Mouse (Mus musculus) ES-Bruce4 (cell line): Measurements from ENCODE around the gene Rpp25l. TPM values are rescaled to one million over a fixed set of nuclear protein-coding genes. Genes with fewer than 3 reads are reported as not detected.
"Not testable (repeated sequence)": the region's sequence is repeated elsewhere in the genome, so short reads cannot be mapped to it uniquely, and the experiment has no call there.

ENCODE experiments used
- H3K27ac ChIP-seq: 2 replicates; pipeline ENCODE4 v1.5.1; 2012; ENCODE audit warnings: low read length, inconsistent platforms; ENCODE audit not compliant: insufficient read depth
- H3K27me3 ChIP-seq: 2 replicates; pipeline ENCODE4 v1.6.1; 2012; ENCODE audit warnings: mild to moderate bottlenecking, low read length, inconsistent platforms; ENCODE audit not compliant: control insufficient read depth, poor library complexity, insufficient read depth, severe bottlenecking
- H3K36me3 ChIP-seq: 2 replicates; pipeline ENCODE4 v1.6.1; 2012; ENCODE audit warnings: inconsistent platforms, mild to moderate bottlenecking, low read length, moderate library complexity; ENCODE audit not compliant: control insufficient read depth, poor library complexity, insufficient read depth, severe bottlenecking
- H3K4me1 ChIP-seq: one replicate; pipeline ENCODE4 v1.8.1; 2011; ENCODE audit warnings: low read length; ENCODE audit not compliant: control insufficient read depth, insufficient read depth
- H3K4me3 ChIP-seq: 2 replicates; pipeline ENCODE4 v1.5.1; 2011; ENCODE audit warnings: low read depth, mild to moderate bottlenecking, low read length
- H3K9ac ChIP-seq: 2 replicates; pipeline ENCODE4 v1.6.1; 2012; ENCODE audit warnings: low read depth, mild to moderate bottlenecking, inconsistent platforms; ENCODE audit not compliant: poor library complexity, severe bottlenecking
- H3K9me3 ChIP-seq: replicated peaks from 2 replicates; pipeline ENCODE4 v1.6.1; 2012; ENCODE audit warnings: mild to moderate bottlenecking, low read length, inconsistent platforms; ENCODE audit not compliant: control insufficient read depth, poor library complexity, insufficient read depth, severe bottlenecking
- CTCF ChIP-seq: IDR thresholded peaks from one replicate; pipeline ENCODE4 v1.8.1; 2011; ENCODE audit warnings: low read depth, low read length
- EP300 ChIP-seq: IDR thresholded peaks from 2 replicates; pipeline ENCODE4 v1.6.1; 2011; ENCODE audit warnings: low read depth, low read length; ENCODE audit not compliant: insufficient read depth
- POLR2A ChIP-seq: IDR thresholded peaks from one replicate; pipeline ENCODE4 v1.8.1; 2011; ENCODE audit warnings: low read length; ENCODE audit not compliant: insufficient read depth
- polyA plus RNA-seq: library from polyadenylated mRNA; stranded (reverse); fragments of >200 nt; gene quantifications from 2 replicates; pipeline ENCODE4 v1.2.4, GENCODE M21; 2011; ENCODE audit warnings: low read depth; ENCODE audit not compliant: missing spikeins, insufficient read depth, insufficient read length

Gene Rpp25l
- polyA plus RNA-seq, 1 experiment = 23.8 TPM

DNA sequence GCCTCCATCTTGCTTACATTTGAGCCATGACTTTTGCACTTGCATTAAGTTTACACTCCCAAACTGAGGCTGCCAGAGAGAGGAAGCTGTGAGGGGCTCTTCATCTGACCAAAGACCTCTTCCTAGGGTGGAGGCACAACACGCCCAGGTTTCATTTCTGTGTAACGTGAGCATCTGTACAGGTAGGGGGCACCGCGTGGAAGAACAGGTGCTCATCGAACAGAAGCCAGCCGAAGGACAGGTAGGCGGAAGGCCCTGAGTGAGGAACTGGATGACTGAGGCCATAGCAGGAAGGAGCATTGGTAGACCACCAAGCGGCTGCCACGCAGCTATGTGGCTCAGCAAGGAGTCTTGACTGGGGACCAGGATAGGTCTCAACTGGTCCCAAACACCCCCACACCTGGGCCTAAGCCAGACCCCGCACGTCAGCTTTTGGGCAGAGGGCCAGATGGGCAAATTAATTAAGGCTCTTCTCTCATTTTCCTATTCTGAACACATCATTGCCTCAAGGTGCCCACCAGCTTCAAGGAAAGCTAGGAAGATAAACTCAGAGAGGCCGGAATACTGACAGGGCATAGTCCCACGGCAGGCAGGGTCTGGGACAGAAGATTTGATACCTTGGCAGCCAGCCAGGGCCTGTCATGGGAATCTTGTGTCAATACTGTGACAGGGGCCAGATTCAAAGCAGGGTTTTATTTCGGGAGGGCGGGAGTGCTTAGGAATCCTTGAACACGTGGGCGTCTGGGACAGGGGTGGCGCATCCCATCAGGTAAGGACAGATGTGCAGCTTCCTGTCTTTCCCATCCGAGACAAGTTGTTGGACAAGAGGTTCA, 7.2 kb downstream of the Rpp25l start:
- Histone ChIP-seq H3K4me1 (peaks cover 7% of the 10 kb centered on the region), H3K36me3 (no peaks in the 10 kb centered on the region), H3K4me3 (no peak overlapping the region), H3K27ac (no peak overlapping the region), H3K27me3 (no peaks in the 10 kb centered on the region), H3K9ac (no peak overlapping the region), H3K9me3 (no peaks in the 10 kb centered on the region)
- TF ChIP-seq POLR2A = no peak

DNA sequence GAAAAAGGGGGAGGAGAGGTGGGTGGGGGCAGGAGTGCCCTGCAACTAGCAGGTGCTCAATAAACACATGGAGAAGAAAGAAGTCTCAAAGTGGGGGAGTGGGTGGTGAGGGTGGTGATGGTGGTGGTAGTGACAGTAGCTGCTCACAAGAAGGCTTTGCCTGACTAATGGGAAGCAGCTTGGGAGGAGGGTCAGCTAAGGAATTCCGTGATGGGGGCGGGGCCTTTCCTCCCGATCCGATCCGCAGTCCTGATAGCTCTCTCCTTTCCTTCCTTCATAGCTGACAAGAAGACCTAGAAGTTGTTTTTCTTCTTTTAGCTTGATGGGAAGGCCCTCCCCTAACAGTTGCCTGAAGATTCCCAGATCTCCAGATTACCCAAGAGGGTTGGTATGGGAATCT, 8.7 kb downstream of the Rpp25l start:
- H3K36me3 ChIP-seq = no peaks in the 10 kb centered on the region
- H3K4me1 ChIP-seq = peaks cover 7% of the 10 kb centered on the region
- H3K27ac ChIP-seq = no peak overlapping the region
- H3K9ac ChIP-seq = no peak overlapping the region
- TF ChIP-seq CTCF = no peak
- no peak for TF ChIP-seq POLR2A
- TF ChIP-seq EP300 = no peak
- H3K4me3 ChIP-seq = no peak overlapping the region
- H3K27me3 ChIP-seq = no peaks in the 10 kb centered on the region
- H3K9me3 ChIP-seq = no peaks in the 10 kb centered on the region

DNA sequence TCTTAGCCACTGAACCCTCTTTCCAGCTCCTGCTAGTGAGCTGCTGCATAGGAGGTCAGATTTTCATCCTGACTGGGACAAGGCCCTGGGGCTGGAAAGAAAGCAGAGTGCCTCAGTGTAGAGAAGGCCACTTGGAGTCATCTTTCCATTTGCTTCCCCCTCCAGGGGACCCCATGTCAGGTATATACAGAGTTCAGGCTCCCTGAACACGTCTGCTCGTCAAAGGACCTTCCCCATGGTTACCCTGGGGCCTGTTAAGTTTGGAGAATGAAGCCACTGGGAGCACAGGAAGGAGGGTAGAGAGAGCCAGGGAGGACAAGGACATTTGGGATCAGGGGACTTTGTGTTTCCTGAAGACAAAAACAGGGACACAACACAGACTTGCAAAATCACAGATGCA, 11.1 kb downstream of the Rpp25l start:
- H3K36me3 ChIP-seq, H3K4me3 ChIP-seq, H3K27ac ChIP-seq, H3K9ac ChIP-seq, H3K9me3 ChIP-seq, H3K4me1 ChIP-seq, H3K27me3 ChIP-seq: not testable (repeated sequence)

DNA sequence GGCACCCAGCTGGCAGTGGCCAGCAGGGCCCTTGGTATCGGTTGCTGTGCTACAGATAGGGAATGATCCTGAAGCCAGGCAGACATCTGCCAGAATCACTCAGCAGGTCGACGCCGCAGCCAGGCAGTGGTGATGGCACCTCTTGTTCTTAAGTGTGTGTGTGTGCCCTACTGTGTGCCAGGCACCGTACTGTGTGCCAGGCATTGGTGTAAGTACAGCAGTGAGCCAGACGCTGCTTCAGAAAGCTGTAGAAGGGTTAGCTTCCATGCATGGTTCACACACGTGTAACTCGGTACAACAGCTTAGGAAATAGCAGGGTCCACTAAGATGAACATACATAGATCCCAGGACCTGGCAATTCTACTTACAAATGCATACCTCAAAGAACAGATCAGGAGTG, 13.1 kb downstream of the Rpp25l start:
- not testable (repeated sequence) for H3K9ac ChIP-seq, H3K4me3 ChIP-seq, H3K36me3 ChIP-seq, H3K4me1 ChIP-seq, H3K27me3 ChIP-seq, H3K27ac ChIP-seq, H3K9me3 ChIP-seq

DNA sequence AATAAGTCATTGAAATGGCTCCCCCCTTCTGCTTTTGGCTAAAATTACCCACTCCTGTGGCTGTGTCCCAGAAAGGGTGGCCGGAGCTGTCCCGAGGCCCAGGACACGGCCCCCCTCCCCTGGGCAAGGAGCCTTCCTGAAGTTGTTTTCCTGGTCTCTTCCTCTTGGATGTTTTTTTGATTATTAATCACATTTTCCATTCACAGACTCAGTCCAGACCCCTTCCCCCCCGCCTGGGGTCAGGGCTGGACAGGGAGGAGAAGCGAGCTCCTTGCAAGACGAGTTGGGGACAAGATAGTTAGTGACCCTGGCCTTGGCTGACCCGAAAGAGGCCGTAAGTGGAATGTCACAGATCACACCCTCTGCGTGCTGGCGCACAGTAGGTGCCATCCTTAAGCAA, 13.6 kb downstream of the Rpp25l start, which contains the start of gene Il11ra1:
Il11ra1 (plus strand) TSS at position 207 of the 400 bp plus-strand sequence.
- not testable (repeated sequence) for H3K36me3 ChIP-seq, H3K27ac ChIP-seq, H3K27me3 ChIP-seq, H3K9ac ChIP-seq, H3K4me1 ChIP-seq, H3K4me3 ChIP-seq, H3K9me3 ChIP-seq

DNA sequence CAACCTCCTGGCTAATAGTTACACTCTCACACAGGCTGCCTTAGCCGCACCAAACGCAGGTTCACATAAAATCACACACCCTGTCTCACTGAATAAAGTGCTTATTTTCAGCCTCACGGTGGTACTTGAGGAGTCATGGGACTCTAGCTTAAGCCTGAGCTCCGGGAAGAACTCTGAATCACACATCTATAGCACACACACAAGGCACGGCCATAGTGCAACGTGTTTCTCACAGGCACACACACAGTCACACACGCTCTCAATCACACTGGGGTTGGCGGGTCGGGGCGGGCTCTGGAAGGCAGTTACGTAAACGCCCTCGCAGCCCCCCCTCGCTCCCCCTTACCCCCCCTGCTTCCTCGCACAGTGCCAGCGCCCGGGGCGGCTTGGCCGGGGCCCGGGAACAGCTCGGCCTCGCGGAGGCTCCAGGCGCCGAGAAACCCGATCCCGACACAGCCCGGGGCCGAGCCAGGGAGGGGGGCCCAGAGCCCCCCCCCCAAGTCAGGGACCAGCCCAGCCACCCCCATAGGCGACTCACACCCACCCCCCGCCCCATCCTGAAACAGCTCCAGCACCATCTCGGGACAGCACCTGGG, 14.8 kb downstream of the Rpp25l start:
- H3K4me1 ChIP-seq, H3K9ac ChIP-seq, H3K4me3 ChIP-seq, H3K27me3 ChIP-seq, H3K9me3 ChIP-seq, H3K36me3 ChIP-seq, H3K27ac ChIP-seq: not testable (repeated sequence)
